Mouse (Mus musculus): ENCODE measurements around the gene Vmn1r129.
"Not testable (repeated sequence)": the region's sequence is repeated elsewhere in the genome, so short reads cannot be mapped to it uniquely, and the experiment has no call there.

- not testable (repeated sequence) for TF ChIP-seq POLR2A (IDR thresholded peaks at IDR 0.05; ENCODE audit: low read depth, low read length); CTCF (IDR thresholded peaks at IDR 0.05; ENCODE audit: borderline replicate concordance, insufficient read depth, low read length)
Measured at GRCm38 (mm10) chr7:21361191-21361590, at the start of gene Vmn1r129.
